Mouse (Mus musculus) thymus, postnatal 0 days (tissue): ENCODE data around the gene Rcbtb2. TPM values are rescaled to one million over a fixed set of nuclear protein-coding genes. Genes with fewer than 3 reads are reported as not detected.

Experiments used
- DNase-seq: peaks from one replicate; pipeline ENCODE4 v3.0.0-alpha.2; 2015; ENCODE audit warnings: low spot score
- polyA plus RNA-seq: library from polyadenylated mRNA; unstranded; fragments of >200 nt; fragmentation: Nextera tagmentation; extraction: Ambion mirVana; gene quantifications from 2 replicates; pipeline ENCODE4 v1.2.1, GENCODE M21; 2015

Rcbtb2 gene
- polyA plus RNA-seq, 1 experiment from 2014 or later = 293 TPM

- DNase-seq = peak; percentile 72
Measured at GRCm38 (mm10) chr14:73116301-73116700, 6.5 kb upstream of the Rcbtb2 start.

GRCm38 (mm10) chr14:73116938-73117337, 5.9 kb upstream of the Rcbtb2 start:
- DNase-seq = peak; percentile 97

- DNase-seq = no peak
Measured at GRCm38 (mm10) chr14:73117411-73118392, 5.1 kb upstream of the Rcbtb2 start.

GRCm38 (mm10) chr14:73118482-73119347, 4.1 kb upstream of the Rcbtb2 start:
- peak; percentile 78 for DNase-seq

- no peak for DNase-seq
Measured at GRCm38 (mm10) chr14:73119459-73119858, 3.4 kb upstream of the Rcbtb2 start.

GRCm38 (mm10) chr14:73119966-73120365, 2.9 kb upstream of the Rcbtb2 start:
- DNase-seq = no peak

GRCm38 (mm10) chr14:73122211-73122922, 470 bp upstream of the Rcbtb2 start:
- DNase-seq = no peak

GRCm38 (mm10) chr14:73123381-73123780, 544 bp downstream of the Rcbtb2 start:
- no peak for DNase-seq

- DNase-seq = peak; percentile 82
Measured at GRCm38 (mm10) chr14:73123786-73124185, 949 bp downstream of the Rcbtb2 start.

GRCm38 (mm10) chr14:73130519-73130918, 7.7 kb downstream of the Rcbtb2 start:
- no peak for DNase-seq

- DNase-seq = no peak
Measured at GRCm38 (mm10) chr14:73131856-73132410, 9.1 kb downstream of the Rcbtb2 start.

- no peak for DNase-seq
Measured at GRCm38 (mm10) chr14:73132731-73133130, 9.9 kb downstream of the Rcbtb2 start.

GRCm38 (mm10) chr14:73137234-73137633, 14.4 kb downstream of the Rcbtb2 start:
- DNase-seq = no peak

- DNase-seq = no peak
Measured at GRCm38 (mm10) chr14:73138483-73138882, 15.6 kb downstream of the Rcbtb2 start.

GRCm38 (mm10) chr14:73139866-73140265, 17.0 kb downstream of the Rcbtb2 start:
- no peak for DNase-seq

GRCm38 (mm10) chr14:73141800-73142199, 19.0 kb downstream of the Rcbtb2 start:
- DNase-seq = no peak

- peak; percentile 37 for DNase-seq
Measured at GRCm38 (mm10) chr14:73142421-73142895, 19.6 kb downstream of the Rcbtb2 start.

GRCm38 (mm10) chr14:73142896-73143709, 20.3 kb downstream of the Rcbtb2 start:
- DNase-seq = peak; percentile 89

- no peak for DNase-seq
Measured at GRCm38 (mm10) chr14:73143710-73144420, 21.0 kb downstream of the Rcbtb2 start.
